Mouse (Mus musculus) thymus, postnatal 0 days (tissue): ENCODE results near the gene Neurl1b. TPM values are rescaled to one million over a fixed set of nuclear protein-coding genes. Genes with fewer than 3 reads are reported as not detected.
A peak's percentile ranks its signal among the peaks of the same experiment; 100 is the strongest.

ENCODE experiments used
- DNase-seq: peaks from one replicate; pipeline ENCODE4 v3.0.0-alpha.2; 2015; ENCODE audit warnings: low spot score
- polyA plus RNA-seq: library from polyadenylated mRNA; unstranded; fragments of >200 nt; fragmentation: Nextera tagmentation; extraction: Ambion mirVana; gene quantifications from 2 replicates; pipeline ENCODE4 v1.2.1, GENCODE M21; 2015

Neurl1b gene
- polyA plus RNA-seq, 1 experiment from 2014 or later: 1.3 TPM

DNA sequence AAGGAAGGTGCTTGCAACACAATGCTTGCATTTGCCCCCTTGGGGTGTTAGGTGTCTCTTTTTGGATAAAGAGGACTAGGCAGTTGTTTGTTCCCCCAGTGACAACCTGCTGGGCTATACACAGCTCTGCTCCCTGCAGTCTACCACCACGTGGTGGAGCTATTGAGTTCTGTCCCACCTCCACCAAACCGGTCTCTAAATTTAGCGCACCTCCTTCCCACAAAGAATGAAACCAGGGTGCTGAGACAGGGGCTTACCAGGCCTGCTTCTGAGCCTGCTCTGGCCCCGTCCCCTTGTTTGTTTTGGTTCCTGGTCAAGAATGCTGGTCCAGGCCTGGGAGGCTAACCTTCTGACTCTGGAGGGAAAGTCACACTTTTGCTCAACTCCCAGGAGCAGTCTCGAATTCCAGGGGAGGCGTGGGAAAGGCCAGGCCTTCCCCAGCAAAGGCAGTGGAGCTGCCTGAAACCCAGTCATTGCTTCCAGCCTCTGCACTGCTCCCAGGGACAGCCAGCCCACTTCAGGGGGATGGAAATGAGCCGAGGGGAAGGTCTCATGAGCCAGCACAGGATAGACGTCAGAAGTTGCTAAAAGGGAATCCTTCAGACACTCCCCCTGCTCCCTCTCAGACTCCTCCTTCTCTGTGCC, 37.1 kb downstream of the Neurl1b start:
- DNase-seq: peak; percentile 77

- peak; percentile 63 for DNase-seq
Measured at GRCm38 (mm10) chr17:26452371-26452972, 37.8 kb downstream of the Neurl1b start.

GRCm38 (mm10) chr17:26457506-26457905, 42.9 kb downstream of the Neurl1b start:
- DNase-seq: no peak

DNA sequence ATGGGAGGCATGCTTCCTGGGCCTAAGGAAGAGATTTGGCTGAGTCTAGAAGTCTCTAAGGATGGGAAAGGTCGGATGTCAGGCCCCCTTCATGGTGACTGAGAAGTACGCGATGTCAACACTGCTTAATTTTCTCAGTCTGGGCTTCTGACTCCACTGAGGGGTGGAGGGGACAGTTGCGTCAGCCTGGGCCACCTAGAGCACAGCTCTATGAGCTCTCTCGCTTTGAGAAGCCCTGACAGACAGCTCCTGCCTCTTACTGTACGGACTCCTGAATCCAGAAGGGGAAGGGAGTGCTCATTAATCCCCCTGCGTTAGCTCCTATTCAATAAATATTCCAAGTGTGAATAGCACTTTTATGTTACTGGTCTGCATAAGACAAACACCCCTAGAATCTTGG, 43.4 kb downstream of the Neurl1b start:
- DNase-seq: no peak

DNA sequence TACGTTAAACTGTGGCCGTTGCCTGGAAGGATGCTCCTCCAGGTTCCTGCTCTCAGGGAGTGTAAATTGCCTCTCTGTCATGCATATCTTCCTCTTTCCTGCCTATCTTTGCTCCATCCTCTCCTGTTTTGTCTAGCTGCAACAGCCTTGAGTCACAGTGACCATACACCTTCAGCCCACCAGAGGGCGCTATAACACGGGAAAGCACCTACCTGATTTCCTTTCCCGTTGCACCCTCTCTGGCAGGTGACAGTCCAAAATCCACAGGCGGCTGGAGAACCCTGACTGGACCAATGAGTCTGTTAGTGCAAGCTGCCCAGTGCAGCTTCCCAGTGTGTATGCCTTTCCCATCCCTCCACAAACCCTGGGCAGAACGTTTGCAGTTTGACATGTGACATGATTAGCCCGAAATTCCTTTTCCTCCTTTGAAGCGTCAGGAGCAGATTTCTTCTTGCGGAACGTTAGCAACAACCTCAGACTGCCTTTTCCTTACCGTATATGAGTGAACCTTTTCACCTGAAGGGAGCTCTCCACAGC, 48.1 kb downstream of the Neurl1b start:
- peak; percentile 74 for DNase-seq

GRCm38 (mm10) chr17:26463432-26463831, 48.8 kb downstream of the Neurl1b start:
- DNase-seq: no peak

DNA sequence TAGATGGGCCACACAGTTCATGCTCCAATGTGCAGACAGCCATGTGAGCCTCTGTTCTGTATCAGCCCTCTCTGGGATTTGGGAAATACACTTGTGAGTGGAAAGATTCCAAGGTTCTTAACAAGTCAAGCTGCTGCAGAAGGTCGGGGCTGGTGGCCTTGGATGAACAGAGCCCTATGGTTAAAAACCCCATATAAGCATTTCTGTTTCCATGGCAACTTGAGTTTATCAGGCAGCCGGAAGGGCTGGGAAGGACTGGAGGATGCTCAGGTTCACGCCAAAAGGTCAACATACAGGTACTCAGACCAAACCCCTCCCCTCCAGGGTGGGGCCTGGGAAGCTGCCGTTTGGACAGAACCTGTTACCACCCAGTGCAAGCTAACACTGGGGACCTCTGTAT, 49.4 kb downstream of the Neurl1b start:
- DNase-seq: no peak

DNA sequence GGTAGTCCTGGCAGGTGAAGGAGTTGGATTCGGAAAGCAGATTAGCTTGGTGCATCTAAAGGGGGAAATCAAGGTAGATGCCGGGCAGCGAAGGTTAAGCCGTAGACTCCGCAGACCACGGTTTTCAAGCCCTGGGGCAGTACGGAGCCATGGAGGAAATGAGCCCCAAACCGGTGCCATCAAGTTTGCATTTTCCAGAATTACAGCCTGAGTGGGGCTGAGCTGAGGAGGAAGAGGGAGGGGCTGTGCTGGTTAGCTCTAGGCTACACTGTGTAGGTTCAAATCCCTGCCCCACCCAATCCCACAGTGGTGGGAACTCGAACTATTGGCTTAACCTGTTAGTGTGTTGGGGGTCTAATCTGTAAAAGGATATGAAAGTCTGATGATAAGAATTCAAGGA, 49.9 kb downstream of the Neurl1b start:
- DNase-seq: no peak

DNA sequence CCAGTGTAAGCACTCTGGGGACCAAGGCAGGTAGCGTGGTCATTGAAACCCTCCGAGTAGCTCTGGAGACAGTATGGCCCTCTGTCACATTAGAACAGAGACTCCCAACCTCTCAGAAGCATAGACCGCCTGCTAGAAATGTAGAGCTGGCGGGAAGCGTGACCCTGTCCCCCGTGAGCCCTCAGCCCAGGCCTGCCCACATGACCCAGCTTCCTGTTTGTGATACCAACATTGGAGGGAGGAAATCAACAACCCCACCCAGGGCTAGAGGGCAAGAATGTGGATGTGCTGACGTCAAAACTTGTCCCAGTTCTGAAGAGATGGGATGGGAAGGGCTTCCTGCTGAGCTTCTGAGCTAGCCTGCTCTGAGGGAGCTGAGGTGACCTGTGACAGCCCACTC, 50.3 kb downstream of the Neurl1b start:
- DNase-seq: no peak

GRCm38 (mm10) chr17:26466741-26467150, 52.1 kb downstream of the Neurl1b start:
- DNase-seq: peak; percentile 77

DNA sequence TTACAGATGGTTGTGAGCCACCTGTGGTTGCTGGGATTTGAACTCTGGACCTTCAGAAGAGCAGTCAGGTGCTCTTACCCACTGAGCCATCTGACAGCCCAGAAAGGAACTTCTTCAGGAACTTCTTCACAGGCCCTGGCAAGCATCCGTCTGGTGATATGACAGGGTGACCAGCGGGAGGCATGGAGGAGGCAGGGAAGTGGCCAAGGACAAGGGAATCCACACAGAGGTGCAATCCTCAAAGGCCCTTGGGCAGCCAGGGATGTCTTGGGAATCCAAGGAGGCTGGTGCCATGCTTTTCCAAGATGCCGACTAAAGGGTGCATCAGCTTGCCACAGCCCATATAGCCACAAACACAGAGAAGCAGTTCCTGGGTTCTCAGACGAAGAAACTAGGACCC, 53.0 kb downstream of the Neurl1b start:
- no peak for DNase-seq

DNA sequence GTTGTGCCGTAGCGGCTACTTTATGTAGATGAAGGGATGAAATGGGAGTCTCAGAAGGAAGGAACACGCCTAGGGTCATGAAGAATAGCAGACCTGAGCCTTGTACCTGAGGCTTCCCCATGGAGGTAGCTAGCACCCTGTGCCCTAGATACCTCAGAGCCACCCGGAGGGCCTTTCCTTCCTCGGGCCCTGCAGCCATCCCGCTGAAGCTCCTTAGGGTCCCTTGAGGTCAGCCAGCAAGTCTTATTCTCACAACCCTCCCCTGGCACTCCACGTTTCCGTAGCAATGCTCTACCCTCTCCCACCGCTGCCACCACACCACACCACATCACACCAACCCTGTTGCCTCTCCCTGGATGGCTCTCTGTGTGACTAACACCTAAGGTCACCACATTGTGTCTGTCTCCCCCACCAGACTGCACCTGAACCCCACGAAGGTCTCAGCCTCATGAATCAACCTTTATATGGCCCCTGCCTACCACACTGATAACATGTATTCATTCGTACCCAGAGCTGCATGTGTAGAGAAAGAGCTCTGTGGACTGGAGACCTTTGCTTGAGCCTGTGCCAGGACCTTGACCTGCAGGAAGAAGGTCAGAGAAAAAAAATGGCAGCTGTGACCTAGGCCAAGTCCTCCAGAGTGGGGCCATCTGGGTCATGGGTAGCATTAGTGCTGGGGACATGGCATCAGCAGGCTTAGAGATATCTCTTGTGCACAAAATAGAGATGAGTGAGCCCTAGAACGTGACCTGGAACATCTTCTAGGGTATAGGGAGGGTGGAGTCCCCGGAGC, 53.7 kb downstream of the Neurl1b start:
- no peak for DNase-seq

DNA sequence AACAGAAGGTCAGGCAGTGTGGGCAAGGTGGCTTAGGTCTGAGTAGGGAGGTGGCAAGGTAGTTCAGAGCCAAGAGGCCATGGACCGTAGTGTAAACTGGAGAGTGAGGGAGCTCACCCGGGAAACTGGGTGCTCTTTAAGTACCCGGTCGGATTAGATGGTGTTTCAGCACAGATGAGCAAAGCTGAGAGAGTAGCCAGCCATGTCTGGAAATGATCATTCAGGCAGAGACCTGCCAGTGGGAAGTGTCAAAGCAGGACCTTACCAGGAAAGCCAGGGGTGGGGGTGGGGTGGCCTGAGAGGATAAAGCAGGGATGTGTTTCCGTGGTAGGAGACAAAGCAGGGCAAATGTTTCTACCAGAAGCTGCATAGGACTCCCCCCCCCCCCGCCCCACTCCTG, 62.2 kb downstream of the Neurl1b start:
- DNase-seq: no peak

DNA sequence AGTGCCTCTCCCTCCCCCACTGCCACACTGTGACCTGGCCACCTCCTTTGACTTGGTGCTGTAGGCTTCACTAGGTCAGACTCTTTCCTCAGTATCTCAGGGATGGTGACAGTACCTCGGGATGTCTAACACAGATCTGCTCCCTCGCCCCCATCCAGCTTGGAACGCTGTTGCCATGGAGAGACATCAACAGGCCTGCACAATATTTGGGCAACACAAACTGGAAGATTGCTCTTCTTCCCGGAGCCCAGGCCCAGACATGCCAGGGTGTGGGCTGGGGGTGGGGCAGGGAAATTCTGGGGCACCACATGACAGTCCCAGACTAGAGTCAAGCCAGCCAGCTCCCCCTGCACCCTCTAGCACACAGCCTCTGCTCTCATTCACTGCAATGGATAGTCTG, 64.0 kb downstream of the Neurl1b start:
- no peak for DNase-seq

DNA sequence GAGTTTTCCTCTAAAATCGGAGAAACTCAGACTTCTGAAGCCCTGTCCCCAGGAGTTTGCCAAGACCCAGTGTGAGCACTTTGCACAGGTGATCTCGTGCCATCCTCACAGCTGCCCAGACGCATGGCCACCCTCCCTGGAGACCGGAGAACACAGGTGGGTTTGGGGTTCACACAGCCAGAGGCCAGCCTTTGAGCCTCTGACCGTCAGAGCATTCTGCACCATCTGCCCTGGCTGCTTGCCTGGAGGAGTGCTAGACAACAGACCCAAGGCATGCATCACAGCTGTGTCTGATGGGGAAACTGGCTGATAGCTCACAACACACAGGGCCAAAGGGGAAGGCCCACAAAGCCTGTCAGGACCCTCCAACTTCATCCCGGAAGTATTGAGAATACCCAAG, 65.0 kb downstream of the Neurl1b start:
- DNase-seq: no peak

DNA sequence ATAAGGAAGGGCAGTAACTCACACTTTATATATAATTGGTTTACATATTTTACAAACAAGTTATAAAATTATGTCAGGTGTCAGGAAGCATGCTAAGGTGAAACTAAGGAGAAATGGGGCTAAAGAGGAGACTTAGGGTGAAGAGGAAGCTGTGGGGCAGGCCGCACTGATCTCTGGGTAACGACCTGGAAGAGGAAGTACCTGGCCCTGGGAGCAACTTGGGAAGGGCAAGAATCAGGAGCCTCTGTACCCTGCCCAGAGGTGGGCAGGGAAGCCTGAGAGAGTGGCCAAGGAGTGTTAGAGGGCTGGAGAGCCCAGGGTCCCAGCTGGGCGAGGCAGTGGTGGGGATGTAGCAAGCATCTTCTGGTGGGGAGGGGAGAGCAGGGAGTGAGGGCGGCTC, 66.3 kb downstream of the Neurl1b start:
- DNase-seq: no peak

GRCm38 (mm10) chr17:26484626-26485421, 70.2 kb downstream of the Neurl1b start:
- no peak for DNase-seq

DNA sequence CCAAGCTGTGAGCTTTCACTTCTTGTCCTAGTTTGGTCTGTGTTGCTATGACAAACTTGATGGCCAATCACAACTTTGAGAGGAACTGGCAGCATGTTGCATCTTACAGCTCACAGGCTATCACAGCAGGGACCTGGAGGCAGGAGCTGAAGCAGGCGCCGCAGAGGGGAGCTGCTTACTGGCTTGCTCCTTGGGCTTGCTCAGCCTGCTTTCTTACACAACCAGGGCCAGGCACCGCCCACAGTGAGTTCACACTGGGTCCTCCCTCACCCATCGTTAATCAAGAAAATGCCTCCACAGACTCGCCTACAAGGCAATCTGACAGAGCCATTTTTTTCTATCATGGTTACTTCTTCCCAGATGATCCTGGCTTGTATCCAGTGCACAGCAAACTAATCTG, 72.6 kb downstream of the Neurl1b start:
- DNase-seq: no peak

DNA sequence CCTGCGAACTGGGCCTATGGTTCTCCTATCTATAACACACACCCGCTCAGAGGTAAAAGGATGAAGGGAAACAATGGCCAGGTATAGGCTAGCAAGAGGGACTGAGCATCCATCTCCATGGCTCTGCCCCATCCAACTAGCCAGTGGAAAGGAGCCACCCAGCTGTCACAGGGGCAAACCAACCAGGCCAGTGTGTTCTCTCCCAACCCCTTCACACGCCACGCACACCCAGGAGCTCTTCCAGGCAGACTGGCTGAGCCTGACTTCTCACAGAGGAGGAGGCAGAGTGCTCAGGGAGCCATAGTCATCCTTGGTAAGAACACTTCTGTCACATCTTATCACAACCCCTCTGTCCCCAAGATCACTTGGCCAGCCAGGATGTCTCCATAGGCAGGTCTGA, 73.3 kb downstream of the Neurl1b start:
- no peak for DNase-seq

DNA sequence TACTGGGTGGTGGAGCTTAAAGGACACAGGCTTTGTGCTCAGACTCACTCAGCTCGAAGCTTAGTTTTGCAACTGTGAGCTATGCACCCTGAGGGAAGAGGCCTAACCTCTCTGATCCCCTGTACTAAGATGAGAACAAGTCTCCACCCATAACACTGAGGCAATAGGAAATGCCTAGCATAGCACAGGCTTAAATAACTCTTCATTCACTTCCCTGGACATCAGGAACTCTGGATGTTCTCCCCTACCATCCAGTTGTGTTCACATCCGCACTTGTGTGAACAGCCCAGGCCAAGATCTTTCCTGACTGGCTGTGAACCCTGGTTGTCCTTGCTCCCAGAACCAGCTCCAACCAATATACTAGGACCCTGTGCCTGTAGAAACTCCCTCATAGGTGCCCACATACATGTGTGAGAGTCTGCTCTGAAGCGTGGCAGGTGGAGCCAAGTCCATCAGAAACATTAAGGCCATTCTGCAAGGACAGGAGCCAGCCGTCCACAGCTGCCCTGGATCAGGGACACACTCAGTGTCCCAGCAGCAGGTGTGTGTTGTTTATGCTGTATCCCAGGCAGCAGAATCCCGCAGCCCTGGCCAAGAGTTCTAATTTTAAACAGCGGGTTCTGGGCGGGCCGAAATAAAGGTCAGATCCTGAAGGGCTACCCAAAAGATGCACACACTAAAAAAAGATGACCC, 74.2 kb downstream of the Neurl1b start:
- DNase-seq: no peak

- no peak for DNase-seq
Measured at GRCm38 (mm10) chr17:26490072-26490471, 75.4 kb downstream of the Neurl1b start.
